Mouse (Mus musculus) 3T3-L1 (cell line): ENCODE results near the gene Bspry.
A peak's percentile ranks its signal among the peaks of the same experiment; 100 is the strongest.
"Not testable (repeated sequence)": the region's sequence is repeated elsewhere in the genome, so short reads cannot be mapped to it uniquely, and the experiment has no call there.

Source experiments
- DNase-seq: peaks from one replicate; pipeline ENCODE4 v3.0.0-alpha.2; 2015; ENCODE audit warnings: low read depth, low spot score

Bspry gene

DNA sequence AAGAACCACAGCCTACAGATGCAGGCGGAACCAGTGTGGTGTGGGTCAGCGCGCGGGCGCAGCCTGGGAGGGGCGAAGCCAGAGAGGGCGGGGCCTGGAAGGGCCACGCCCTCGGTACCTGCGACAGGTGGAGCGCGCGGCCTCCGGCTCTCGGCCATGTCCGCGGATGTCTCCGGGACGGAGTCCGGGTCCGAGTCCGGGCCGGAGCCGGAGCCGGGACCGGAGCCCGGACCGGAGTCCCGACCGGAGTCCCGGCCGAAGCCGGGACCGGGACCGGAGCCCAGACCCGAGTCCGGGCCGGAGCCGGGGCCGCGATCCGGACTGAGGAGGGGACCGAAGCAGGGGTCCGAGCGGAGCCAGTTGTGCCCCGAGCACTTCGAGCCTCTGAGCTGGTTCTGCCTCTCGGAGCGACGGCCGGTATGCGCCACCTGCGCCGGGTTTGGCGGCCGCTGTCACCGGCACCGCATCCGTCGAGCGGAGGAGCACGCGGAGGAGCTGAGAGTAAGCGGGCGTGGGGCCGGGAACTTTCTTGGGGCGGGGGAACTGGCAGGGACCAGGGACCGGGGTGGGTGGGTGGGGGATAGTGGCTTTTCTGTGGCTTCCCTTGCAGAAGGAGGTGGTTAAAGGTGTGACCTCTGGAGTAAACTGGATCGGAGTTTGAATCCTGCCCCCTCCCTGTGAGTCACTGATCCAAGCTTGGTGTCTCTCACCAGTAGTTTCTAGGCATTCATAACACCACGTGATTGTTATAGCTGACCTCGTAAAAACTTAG lies at the start of gene Bspry:
Gene Bspry, plus strand, starts transcription at position 117 of the 772 bp plus-strand sequence.
- DNase-seq, result no peak

DNA sequence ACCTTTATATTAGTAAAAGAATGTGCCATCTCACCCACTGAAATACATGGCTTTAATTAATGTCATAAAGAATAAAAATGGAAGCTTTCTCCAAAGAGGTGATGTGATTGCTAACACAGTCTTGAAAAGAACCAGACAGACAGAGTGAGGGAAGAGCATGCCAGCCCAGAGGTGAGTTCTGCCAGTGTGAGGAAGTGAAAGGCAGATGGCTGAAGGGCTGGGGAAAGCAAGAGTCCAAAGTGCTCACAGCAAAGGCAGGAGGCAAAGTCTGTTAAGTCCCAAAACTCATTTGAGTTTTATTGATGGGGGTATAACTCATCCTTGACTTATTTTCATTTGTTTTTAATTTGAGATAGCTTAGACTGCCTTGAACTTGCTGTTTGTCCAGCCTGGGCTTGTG lies 49.2 kb upstream of the Bspry start:
- DNase-seq, result no peak

DNA sequence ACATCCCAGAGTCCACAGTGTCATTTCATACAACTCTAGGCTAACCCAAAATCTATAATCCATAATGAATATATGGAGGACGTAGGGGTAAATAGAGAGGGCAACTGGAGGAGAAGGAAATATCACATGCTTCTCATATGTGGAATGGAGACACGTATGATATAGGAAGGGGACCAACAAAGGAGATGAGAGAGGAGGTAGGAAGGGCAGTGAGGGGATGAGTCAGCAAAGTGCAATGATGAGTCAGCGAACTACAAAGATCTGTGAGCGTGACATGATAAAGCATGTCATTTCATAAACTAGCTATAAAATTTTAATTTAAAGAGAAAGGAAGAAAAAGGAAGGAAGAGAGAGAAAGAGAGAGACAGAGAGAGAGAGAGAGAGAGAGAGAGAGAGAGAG lies 48.3 kb upstream of the Bspry start:
- DNase-seq, result peak; percentile 63

DNA sequence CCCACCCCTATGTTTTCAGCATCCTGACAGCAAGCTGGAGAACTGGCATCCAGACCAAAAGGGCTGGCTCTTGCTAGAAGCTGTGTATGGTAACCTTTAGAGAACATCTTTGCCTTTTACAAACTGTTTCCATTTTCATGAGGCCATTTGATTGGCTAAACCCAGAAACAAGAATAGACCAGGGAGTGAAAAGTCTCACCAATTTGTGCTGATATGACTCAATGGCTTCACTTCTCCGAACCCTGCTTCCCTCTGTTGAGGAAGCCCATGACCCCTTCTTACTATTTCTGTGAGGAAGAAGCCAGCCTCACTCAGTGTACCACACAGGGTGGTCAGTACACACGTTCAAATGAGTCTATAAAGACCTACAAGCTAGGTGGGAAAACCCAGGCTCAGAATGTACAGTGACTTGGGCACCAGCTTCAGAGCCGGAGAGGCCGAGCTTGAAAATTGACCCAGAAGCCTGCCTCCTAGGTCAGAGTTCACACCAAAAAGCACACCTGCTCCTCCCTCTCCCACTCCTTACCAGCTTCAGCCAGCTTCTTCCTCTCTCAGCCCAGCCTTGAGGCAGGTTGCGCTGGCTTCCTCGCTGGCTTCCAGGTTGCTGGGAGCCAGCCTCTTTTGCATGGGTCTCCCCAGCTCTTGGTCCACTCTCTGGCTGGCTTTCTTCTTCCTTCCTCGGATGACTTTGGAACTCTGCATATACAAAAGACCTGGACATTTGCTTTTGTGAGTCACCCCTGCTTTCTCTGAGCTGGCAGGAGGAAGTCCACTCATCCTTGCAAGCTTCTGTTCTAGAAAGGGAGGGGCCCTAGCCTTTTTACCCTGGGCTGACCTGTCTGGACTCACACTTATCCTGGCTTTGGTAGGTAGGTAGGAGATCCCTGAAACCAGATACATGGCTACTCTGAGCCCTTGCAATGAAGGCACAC lies 45.6 kb upstream of the Bspry start:
- DNase-seq, result peak; percentile 55

DNA sequence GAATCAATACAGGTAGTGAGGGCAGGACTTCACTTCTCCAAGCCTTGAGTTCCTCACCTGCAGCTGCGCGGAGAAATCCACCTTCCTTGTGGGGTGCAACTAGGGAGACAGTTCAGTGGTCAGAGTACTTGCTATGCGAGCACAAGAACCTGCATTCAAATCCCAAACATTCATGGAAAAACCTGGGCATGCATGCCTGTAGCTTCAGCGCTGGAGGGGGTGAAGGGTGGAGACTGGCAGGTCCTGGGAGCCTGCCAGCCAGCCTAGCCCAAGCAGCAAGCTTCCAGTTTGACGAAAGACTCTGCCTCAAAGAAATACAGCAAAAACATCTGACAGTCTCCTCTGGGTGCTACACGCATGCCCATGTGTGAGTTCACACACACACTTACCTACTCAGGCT lies 44.8 kb upstream of the Bspry start, which contains the start of gene Rnf183:
Gene Rnf183, minus strand, starts transcription at position 172 of the 400 bp plus-strand sequence.
- DNase-seq, result no peak

DNA sequence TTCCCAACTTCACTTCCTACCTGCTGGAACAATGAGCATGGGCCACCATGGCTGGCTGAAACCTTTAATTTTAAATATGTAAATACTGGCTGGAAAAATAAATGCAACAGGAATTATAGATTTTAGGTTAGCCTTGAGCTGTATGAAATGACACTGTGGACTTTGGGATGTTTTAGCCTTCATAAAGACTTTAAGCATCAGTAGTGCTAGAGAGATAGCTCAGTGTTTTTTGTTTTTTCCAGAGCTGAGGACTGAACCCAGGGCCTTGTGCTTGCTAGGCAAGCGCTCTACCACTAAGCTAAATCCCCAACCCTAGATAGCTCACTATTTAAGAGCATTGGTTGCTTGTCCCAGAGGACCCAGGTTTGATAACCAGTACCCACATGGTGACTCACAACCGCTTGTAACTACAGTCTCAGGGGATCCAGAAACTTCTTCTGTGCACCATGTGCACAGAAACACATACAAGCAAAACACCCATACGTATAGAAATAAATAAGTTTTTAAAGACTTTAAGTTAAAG lies 42.5 kb upstream of the Bspry start:
- peak; percentile 15 for DNase-seq

DNA sequence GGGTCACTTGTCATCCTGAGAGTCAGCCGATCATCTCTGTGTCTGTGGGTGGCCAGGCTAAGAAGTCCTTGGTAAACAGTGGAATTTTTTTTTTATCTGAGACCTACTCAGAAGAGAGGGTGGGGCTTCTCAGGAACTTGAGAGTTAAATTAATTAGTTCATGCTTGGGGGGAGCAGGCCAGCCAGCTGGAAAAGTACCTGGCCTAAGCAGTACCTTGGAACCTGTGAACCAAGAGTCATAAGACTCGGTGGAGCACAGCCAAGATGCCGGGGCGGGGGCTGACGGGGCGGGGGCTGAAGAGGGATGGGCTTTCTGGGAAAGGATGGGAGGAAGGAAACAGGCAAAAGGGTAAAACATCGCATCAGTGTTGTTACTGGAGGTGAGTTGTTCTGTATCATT lies 42.0 kb upstream of the Bspry start:
- DNase-seq, result no peak

DNA sequence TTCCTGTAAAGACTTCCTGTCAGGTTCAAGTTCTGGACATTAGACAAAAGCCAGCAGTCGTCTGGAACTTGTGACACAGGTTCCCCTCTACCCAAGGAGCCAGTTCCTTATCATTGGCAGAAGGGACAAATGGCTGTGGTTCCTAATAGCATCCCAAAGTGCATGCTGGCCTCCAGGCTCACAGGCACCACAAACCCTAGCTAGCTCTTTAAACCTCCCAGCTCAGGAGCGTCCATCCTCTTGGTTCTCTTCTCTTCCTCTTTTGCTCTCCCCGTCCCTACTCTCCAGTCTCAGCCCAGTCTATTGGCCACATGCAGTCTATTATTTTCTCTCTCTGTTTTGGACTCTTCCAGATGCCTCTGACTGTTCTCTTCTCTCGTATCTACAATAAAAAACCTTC lies 40.1 kb upstream of the Bspry start:
- no peak for DNase-seq

DNA sequence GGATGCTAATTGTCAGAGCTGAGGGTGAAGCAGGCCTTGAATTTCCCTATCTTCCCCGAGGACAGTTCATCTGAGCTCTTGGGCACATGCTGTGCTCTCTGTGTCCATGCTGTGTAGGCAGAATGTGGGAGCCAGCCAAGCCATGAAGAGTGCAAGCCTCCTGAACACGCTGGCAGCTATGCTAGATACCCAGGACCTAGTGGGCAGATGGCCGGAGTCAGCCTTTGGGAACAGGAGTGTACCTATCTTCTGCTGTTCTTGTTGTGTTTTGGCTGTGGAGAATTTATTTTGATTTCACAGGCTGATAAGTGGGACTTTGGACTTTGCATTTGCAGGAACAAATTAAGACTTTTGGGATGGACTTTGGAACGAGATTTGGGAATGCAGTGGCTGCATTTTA lies 39.3 kb upstream of the Bspry start:
- no peak for DNase-seq

DNA sequence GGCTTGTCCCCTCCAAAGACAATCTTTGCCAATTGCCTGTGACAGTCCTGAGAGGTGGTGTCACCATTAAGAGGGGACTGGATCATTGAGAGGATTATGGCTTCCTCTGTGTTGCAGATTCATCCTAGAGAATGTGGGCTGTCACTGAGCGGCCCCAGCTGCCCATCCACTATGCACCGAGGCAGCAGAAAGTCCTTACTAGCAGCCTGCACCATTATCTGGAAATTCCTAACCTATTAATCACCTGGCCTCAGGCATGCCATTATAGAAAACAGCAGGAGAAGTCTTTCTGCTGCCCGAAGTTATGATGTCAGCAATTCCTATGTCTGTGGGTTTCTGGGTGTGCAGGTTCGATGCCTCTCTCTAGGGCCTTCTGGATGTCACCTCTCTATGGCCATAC lies 38.9 kb upstream of the Bspry start:
- peak; percentile 88 for DNase-seq

DNA sequence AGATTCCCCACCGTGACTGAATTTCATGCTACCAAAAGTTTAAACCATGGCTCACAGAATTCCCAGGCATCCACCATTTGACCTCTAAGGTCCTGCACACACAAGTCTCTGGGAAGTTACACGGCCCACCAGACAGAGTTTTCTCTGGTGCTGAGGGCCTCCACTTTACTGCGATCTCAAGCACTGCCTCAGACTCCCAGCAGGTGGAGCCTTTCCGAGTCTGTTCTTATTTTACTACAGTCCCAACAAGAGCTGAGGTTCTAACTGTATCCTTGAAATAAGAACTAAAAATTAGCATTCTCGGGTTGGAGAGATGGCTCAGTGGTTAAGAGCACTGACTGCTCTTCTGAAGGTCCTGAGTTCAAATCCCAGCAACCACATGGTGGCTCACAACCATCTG lies 24.9 kb upstream of the Bspry start:
- DNase-seq, result peak; percentile 57

DNA sequence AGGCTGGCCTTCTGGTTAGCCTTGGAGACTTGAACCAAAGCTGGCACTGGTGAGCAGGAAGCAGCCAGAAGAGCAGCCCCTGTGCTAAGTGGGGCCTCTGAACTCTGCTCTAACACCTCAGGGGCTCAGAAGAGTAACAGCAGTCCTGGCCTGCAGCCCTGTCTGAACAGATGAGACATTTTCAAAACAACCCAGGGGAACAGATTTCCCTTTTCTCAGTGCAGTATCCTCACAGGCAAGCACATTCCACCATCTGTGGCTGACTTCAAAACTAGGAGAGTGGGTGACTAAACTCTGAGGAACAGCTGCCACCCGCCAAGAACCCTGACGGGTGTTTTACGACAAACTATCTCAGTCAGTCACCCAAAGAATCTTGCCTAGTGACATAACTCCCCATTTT lies 20.8 kb upstream of the Bspry start:
- peak; percentile 18 for DNase-seq

DNA sequence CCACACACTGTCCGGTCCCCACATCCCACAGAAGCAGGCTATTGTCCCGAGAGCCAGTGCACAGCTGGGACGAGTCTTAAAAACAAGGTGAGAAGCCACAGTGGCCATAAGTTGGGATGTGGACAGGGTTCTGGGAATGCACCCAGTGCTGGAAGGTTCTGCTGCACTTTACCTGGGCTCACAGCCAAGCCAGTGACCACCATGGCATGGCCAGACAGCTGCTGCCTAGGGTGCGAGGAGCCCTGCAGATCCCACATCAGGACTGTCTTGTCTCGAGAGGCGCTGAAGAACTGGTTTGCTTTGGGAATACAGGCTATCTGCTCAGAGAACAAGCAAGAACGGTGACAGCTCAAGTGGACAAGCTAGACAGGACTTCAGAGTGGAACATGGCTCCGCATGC lies 19.5 kb upstream of the Bspry start:
- DNase-seq, result no peak

DNA sequence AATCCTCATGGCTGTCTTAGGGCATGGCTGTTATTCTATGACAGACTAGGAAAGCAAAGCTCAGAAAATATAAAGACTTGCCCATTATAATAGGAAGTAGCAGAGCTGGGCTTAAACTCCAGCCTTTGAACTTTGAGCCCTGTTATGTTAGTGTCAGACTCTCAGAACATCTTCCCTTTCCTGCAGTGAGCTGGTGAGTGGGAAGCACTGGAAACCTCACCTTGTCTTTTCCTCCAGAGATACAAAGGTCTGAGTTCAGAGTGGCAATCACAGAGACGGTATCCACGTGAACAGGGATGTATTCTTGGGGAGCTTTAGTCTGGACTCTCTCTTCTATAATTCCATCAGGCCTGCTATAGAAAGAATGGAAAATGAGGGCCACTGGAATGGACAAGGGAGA lies 16.7 kb upstream of the Bspry start:
- DNase-seq, result no peak

DNA sequence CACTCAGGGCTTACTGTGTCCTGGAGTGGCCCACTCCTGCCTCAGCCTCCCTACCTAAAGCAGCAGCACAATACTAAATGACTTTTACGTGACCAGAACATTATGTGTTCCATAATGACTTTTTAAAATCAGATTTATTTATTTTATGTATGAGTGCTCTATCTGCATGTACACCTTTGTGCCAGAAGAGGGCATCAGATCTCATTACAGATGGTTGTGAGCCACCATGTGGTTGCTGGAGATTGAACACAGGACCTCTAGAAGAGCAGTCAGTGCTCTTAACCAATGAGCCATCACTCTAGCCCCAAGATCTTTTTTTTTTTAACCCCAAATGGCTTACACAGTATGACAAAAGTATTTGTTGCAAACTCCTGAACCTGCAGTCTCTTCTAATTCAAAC lies 11.7 kb upstream of the Bspry start:
- peak; percentile 22 for DNase-seq

DNA sequence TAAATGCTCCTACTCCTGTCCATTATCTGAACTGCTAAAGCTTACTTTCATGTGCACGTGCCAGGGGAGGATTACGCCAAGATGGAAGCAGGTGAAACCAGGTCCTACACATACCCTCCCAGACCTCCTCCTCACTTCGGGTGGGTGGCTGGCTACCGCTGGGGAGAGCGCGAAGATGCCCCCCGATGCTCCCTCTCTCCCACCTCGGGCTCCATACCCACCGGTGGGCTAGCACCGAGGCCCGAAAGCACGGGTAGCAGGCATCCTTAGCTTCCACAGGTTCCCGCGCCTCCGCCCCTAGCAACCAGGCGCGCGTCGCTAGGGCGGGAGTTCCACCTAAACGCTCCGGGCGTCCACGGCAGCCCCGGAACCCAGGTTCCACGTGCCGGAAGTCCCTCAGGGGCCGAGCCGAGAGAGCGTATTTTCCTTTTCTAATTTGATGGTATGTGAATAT lies 9.2 kb upstream of the Bspry start, which contains the start of gene Wdr31:
Gene Wdr31, minus strand, starts transcription at position 299 of the 454 bp plus-strand sequence.
- peak; percentile 64 for DNase-seq

DNA sequence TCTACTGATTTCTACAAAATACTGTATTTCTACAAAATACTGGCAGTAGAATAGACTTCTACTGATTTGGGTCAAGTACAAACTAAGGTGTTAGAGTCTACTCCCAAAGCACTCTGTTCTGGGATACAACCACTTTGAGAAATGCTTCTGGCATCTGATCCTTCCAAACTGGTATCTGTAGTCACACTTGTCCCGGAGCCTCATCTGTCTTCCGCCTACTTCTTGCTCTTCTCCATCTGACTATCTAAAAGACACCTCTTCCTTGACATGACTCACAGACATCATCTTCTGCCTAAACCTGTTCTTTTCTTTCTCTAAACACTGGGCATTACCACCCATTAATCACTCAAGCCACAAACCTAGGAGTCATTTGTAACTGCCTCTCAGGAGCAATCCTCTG lies 7.8 kb upstream of the Bspry start:
- DNase-seq, result no peak

DNA sequence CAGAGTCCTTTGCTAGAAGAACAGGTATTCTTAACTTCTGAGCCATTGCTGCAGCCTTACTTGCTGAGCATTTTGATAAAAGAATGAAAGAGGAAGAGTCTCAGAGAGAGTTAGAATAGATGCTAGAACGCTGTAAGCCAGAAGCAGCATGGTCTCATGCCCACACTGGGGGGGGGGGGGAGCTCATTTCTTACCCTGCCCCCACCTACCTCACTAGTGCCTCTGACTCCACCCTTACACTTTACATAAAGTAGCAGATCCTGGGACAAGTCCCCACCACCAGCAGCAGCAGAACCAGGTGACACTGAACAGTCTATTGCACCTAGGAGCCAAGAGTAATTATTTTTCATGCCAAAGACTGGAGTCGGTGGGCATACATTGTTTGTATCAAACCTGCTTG lies 4.7 kb upstream of the Bspry start:
- no peak for DNase-seq

DNA sequence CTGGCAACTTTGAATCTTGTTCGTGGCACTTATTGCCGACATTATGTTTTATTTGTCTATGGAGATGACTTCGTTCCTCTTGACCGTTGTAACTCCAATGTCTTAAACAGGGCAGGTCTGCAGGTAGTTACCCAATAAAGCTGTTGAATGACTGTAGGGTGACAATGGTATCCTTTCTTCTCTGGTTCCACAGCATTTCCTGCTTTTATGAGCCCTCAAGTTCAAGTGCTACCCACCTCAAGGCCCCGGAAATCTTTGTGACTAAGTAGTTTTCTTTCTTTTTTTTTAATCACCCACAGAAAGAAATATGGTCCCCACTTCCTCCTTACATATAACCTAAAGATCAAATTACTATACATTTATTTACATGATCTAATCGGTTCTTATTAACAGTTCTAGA lies 4.1 kb upstream of the Bspry start:
- no peak for DNase-seq

DNA sequence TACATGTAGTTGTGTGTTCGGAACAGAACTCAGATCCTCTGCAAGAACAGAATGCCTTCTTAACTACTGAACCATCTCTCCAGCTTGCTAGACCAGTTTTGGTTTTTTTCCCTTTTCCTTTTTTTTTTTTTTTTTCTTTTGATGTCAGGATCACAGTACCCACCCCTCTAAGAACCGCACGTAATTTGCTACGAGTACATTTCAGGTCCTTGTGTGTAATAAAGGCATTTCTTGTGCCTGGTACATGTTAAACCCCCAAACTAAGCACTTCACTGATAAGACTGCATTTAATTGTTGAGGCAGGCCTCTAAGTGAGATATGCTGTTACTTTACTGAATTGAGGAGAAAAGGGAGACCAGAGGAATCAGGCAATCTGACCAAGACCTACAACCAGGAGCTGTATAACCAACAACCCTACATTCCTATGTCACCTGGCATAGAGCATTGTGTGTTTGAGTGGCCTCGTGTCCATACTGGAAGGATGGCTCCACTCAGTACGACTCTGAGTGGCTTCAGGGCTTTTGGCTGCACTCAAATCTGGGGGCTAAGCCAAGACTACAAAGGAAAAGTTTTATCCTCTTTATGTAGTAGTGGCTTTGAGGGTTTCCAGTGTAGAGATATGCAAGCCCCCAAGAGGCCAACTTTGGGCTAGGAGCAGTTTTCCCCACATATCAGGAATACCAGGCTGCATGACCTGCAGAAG lies 2.2 kb upstream of the Bspry start:
- no peak for DNase-seq

DNA sequence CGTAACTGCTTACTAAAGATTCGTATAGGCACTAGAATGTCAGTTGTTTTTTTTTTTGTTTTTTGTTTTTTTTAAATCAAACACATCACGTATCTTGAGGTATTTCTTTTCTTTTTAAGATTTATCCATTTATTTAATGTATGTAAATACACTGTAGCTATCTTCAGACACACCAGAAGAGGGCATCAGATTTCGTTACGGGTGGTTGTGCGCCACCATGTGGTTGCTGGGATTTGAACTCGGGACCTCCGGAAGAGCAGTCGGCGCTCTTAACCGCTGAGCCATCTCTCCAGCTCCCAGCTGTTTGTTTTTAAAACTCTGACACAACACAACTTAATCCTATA lies 288 bp upstream of the Bspry start:
- not testable (repeated sequence) for DNase-seq
